Mouse (Mus musculus) inflammation-experienced regulatory T-cells, adult 16 weeks (primary cell): Measurements from ENCODE around the gene Bpifb5. TPM values are rescaled to one million over a fixed set of nuclear protein-coding genes. Genes with fewer than 3 reads are reported as not detected.

ENCODE experiments used
- polyA plus RNA-seq: library from polyadenylated mRNA; unstranded; fragments of 100-300 nt; shearing (Covaris generic); gene quantifications from one replicate; pipeline ENCODE4 v1.2.1, GENCODE M21; 2017

Bpifb5 gene
- not detected for polyA plus RNA-seq

GRCm38 (mm10) chr2:154223265-154223916 lies at the start of gene Bpifb5:
Gene Bpifb5 (plus strand): TSS chr2:154223742.

GRCm38 (mm10) chr2:154190546-154191258 lies 32.8 kb upstream of the Bpifb5 start, which contains the start of gene Bpifb1:
Gene Bpifb1 (plus strand): TSS chr2:154190818.

GRCm38 (mm10) chr2:154257554-154257953 lies 34.0 kb downstream of the Bpifb5 start, which contains the start of gene Bpifb9a:
Gene Bpifb9a (plus strand): TSS chr2:154257854.

Other genes starting within 250 kb of the Bpifb5 start
- not detected for gene Bpifa6, start 248.8 kb upstream of the Bpifb5 start, polyA plus RNA-seq
- gene Bpifa2, start 215.5 kb upstream of the Bpifb5 start, polyA plus RNA-seq, result not detected
- not detected for gene Bpifa3, start 93.4 kb upstream of the Bpifb5 start, polyA plus RNA-seq
- gene Bpifa1, start 80.9 kb upstream of the Bpifb5 start, polyA plus RNA-seq, result not detected
- not detected for gene Bpifa5, start 61.1 kb upstream of the Bpifb5 start, polyA plus RNA-seq
- not detected for gene Bpifb1, start 32.9 kb upstream of the Bpifb5 start, polyA plus RNA-seq
- not detected for gene Bpifb9a, start 34.1 kb downstream of the Bpifb5 start, polyA plus RNA-seq
- not detected for gene Bpifb9b, start 83.5 kb downstream of the Bpifb5 start, polyA plus RNA-seq
- gene Cdk5rap1, start 149.3 kb downstream of the Bpifb5 start, polyA plus RNA-seq, result 24.2 TPM
- gene Snta1, start 184.4 kb downstream of the Bpifb5 start, polyA plus RNA-seq, result not detected
- gene Cbfa2t2, start 212.7 kb downstream of the Bpifb5 start, polyA plus RNA-seq, result 15.3 TPM